Mouse (Mus musculus): ENCODE measurements around the gene Rcor2.

The Rcor2 gene

DNA sequence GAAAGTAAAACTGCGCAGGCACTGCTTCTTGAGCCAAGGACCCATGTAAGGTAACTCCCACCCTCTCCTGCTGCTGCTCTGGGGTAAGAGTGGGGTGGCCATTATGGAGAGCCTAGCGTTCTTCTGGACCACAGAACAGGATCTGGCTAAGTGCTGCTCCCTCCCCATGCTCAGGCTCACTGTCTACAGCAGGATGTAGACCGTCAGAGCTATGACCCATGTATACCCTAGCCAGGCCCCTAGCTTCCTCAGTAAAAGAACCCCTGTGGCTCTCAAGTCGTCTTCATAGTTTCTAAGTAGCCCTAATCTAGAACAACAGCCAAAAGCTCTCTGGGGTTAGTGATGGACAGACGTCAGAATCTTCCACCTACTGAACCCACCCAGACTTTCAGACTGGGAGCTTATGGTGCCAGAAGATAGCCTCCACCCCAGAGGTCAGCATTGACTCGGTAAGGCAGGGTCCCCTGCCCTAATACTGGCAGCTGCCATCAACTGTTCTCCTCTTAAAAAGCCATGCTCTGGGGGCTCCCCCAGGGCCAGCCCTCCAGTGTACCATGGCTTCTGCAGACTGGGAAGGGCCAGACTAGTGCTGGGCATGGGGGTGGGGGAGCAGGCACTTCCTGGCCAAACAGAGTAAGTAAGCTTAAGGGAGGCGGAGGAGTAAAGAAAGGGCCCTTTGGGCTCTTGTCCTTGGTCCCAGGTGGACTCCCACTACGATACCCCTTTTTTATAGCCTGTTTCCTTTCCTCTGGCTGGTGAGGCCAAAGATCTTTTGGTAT is 27.2 kb downstream of the Rcor2 start:
- no peak for DNase-seq (ENCODE audit: low read depth)

DNA sequence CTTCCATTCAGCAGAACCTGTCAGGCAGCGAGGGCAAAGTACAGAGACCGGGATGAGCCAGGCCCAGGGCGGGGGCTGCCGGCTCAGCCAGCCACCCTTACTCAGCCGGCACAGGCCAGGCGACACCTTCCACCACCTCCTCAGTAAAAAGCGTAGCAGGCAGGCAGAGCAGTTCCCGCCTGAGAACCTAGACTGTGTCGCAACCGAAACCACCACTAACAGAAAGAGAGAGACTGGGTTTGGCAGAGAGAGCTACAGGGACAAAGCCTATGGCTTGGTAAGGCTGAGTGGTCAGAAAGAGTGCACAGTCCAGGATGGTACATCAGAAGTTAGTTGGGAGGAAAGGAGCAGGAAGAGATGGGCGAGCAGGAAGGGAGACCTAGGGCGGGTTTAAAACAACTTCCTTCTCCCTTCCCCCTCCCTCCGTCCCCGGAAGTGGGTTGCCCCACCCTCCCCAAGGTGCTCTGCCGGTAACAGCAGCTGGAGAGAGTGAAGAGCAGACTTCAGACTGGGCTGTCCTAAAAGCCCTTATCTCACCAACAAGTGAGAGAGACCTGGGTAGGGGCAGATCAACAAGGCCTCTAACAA is 28.0 kb downstream of the Rcor2 start:
- DNase-seq (ENCODE audit: low read depth): peak; percentile 43

DNA sequence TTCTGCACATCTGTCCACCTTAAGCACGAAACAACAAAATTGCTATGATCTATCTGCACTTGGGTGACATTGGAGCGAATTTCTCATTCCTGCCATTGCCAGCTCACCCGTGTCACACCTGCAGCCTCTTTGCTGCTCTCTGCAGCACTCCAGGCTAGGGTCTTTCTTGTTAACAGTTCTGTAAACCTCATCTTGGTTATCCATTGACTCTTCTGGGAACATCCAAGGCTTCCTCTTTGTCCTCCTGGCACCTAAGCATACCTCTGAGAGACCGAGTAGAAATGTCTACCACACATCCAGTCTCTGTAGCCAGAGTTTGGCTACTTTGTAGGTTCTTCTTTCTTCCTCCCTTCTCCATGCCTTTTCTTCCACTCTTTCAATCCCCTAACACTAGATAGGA is 28.8 kb downstream of the Rcor2 start:
- DNase-seq (ENCODE audit: low read depth): no peak

DNA sequence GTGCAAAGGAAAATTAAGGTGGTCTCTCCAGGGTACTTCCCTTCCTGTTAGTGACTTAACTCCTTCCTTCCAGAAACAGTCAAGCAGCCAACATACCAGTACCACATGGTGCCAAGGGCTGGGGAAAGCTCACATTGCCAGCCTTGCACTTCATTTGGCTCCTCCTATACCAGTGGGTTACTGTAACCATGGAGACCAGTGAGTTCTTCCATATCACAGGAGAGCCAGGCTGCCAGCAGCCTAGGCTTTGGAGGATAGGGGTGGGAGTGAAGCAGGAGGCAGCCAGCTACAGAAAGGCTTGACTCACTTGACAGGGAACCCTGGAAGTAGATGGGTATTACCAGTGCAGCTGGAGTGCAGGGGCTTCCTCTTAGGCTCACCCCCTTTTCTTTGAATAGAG is 31.9 kb downstream of the Rcor2 start:
- DNase-seq (ENCODE audit: low read depth): no peak

DNA sequence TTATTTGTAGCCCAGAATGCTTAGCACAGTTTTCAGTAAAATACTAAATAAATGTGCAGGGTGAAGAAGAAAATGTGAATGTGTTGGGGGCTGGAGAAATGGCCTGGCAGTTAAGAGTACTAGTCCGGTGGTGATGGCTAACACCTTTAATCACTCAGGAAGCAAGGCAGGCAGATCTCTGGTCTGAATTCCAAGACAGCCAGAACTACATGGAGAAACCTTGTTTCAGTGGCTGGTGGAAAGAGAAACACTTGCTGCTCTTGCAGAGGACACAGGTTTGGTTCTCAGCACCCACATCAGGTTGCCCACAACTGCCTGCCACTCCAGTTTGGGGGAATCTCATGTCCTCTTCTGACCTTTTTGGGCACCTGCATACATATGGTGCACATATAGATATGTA is 33.0 kb downstream of the Rcor2 start:
- DNase-seq (ENCODE audit: low read depth): no peak

DNA sequence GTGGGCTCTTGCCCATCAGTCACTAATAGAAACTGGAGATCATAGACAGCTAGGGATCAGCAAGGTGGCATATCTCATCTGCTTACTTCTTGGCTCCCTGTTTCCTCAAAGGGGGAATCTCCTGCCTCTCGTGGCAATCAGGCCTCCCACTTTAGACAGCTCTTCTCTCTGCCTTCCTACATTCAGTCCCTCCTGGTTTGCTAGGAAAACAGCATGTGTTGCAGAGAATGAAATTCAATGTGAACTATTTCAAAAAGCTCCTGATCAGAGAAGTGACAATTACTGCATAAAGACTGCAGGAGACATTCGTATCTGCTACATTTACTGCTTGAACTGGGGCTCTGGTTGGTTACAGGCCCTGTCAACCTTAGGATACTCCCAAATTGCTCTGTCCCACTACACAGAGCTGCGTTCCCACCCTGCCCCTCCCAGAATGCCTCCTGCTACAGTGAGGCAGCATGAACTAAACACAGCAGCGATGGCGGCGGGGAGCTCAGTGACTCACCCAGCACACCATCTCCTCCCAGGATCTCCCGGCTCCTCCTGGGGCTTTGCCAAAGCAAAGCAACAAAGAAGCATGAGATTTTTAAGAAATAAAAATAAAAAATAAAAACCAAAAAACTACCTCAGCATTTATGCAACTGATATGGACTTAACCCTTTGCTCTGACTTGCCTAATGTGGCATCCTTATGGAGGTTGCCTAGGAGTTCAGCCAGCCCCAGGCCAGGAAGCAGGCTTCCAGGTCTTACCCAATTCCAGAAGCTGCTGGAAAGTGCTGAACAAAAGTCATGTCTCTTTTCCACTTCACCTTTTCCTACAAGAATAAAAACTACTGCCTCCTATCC is 34.7 kb downstream of the Rcor2 start:
- DNase-seq (ENCODE audit: low read depth): no peak

DNA sequence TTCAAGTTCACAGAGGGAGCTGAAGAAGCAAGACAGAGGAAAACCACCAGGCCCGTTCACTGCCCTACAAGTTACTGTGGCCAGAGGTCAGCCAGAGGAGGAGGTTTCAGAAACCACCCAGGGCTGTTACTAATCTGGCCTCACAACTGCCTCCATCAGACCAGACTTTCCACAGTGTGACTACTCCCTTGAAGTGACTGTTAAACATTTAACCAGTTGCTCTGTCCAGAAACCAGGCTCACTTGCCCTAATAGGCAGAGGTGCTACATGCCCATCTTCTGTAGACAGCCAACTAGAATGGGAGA is 35.3 kb downstream of the Rcor2 start:
- no peak for DNase-seq (ENCODE audit: low read depth)

DNA sequence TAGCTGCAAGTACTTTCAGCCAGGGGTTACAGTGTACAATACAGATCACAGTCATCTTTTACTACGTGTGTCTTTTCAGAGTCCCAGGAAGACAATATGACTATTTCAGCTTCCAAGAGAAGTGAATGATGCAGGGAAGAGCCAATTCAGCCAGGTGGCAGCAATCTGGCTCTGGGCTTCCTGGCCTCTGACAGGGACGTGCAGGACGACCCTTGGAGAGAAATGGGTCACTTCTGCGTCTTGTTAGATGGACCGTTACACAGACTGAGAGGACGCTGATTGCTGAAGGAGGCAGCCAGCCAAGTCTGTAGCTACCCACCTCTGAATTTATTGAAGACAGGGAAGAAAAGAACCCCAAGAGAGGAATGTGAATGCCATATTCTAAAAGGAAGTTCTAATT is 36.7 kb downstream of the Rcor2 start:
- no peak for DNase-seq (ENCODE audit: low read depth)

DNA sequence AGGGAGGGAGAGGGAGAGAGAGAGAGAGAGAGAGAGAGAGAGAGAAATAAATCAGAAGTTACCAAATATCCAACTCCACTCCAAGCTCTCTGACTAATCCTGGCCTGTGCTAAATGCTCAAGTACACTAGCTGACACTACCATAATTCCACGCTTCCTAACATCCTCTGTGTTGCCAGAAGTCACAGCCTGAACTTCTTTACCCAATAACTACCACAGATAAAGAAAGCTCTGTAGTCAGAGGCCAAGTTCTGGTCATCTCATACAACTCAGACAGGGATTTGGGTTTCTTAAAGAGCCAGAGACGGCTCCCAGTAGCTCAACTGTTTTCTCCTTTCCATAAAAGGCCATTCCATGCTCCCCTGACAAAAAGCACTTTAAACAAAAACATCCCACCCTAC is 37.7 kb downstream of the Rcor2 start:
- no peak for DNase-seq (ENCODE audit: low read depth)

DNA sequence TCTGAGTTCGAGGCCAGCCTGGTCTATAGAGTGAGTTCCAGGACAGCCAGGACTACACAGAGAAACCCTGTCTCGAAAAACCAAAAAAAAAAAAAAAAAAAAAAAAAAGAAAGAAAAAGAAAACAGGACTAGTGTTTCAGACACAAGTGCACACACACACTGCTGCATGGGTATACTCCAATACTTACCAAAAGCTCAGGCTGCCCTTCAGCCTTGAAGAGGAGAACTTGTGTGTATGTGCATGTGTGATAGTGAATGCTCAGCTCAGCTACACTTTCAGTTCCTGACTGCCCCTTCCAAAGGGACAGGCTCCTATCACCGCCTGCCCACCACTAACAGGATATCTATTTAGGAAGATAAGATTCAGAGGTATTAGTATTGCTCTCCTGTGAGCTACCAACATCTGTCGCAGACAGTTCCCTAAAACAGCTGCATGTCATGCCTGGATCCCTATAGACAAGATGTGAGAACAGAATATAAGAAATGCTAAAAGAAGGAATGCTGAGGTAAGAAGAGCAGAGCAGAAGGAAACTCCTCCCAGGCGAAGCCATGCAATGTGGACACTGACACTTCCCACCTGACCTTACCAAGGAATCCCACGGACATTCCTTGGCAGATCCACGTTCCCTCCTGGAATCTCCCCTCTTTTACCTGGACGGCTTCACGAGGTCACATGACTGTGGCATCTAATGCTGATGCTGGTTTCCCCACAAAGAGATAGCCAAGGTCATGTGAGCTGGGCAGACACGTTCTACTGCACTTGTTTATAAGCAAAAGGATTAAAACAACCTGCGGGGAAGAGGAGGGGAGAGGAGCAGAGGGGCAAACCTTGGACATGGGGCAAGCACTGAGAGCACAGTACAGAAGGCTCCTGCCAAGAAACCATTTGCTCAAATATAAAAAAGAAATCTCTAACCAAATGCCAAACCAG is 38.5 kb downstream of the Rcor2 start:
- DNase-seq (ENCODE audit: low read depth): no peak

DNA sequence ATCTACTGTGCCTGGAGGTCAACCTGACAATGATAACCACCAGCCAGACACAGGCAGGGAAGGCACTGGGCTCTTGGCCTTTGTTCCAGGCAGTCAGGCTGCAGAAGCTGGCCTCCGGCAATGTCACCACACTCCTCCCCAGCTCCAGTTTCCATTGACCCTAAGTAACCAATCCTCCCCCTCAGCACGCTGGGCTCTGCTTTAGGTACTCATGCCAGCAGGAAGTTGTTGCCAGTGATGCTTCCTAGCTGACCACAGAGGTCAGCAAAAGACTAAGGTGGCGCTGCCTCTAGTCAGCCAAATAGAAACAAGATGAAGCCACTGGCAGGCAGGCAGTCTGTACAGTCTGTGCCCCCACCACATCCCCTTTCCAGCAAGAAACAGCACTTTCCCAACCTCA is 39.8 kb downstream of the Rcor2 start:
- DNase-seq (ENCODE audit: low read depth): no peak

DNA sequence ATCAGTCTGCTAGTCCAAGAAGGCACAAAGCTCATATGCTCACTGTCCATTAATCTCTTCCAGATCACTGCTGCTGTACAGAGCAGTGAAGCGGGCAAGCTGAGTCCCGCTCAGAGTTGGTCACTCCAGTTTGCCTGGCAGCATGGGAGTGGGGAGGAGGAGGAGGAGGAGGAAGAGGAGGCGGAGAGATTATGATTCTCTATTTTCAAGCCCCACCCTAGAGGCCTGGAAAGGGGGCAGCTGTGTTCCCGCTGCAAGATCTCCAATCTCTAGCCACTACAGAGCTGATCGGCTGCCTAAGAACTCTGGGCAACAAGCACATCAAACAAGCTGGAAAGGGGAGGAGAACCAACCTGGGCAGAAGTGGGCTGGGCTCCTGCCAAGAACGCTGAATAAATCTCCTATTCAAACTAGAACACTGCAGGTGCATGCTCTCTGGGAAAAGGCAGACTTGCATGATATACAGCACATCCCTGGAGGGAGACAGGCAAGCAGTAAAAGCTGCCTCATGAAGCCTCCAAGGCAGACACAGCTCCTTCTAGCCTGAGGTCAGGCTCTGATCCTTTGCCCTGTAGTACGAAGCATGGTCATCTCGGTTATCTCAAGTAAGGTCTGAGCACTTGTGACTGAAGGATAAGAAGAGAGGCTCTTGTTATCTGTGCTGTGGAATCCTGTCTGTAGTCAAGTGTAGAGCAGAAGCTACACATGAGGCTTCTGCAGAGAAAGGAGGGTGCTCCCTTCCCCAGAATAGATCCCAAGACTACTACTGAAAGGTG is 41.1 kb downstream of the Rcor2 start:
- no peak for DNase-seq (ENCODE audit: low read depth)

DNA sequence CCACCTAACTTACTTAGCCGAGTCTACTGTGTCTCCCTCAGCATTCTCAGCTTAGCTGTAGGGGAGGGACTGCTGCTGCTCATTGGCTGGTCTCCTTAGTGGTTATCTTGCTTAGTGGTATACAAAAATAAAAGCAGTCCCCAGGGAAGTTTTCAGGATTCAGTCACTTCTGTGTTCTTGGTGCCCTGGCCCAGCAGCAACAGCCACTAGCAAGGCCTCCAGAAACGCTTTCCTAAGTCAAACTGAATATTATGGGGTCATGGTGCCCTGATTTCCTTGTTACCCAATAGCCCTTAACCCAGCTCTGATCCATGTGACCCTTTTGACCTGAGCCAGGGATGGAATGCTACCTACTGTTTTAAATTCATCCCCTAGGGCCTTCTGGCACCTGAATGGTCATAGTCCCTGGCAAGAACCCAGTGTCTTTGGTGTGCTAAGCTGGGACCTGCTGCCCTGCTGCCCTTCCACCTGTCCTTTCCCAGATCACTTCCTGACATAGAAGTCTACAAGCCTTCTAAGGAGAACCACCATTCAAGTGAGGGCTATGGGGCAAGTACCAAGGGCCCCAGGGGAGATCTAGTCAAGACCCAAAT is 42.7 kb downstream of the Rcor2 start:
- DNase-seq (ENCODE audit: low read depth): no peak

DNA sequence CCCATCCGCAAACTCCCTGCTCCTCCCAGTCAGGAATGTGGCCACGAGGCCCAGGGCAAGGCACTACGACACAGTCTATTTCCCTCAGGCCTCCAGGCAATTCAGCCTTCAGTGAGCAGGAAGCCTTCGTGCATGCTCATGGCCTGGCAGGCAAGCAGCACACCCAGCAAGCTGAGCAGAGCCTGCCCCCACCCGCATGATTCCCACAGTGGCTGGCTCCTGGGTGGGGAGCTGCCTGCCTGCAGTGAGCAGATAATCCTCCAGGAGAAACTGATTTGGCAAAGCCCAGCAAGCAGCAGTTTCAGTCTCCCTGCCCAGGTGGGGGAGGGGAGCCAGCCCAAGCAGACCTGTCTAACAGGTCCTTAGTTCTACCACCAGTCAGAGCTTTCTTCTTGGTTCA is 43.6 kb downstream of the Rcor2 start:
- no peak for DNase-seq (ENCODE audit: low read depth)

DNA sequence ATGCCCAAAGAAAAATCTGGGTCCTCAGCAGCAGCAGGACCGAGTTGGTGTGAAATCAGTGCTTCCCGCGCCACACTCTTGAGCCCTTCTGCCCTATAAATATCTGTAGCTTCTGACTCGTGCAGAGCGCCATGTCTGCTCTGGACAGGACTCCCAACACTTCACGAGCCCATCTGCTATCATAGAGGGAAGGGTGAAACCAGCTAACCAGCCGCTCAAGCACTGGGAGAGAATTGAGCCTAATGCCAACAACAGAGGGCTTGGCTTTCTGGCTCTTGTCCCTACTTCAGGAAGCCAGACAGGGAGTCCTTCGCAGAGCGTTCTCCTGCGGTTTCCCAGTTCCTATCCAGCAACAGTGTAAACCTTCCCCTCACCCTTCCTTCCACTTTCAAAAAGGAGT is 44.2 kb downstream of the Rcor2 start:
- DNase-seq (ENCODE audit: low read depth): no peak

DNA sequence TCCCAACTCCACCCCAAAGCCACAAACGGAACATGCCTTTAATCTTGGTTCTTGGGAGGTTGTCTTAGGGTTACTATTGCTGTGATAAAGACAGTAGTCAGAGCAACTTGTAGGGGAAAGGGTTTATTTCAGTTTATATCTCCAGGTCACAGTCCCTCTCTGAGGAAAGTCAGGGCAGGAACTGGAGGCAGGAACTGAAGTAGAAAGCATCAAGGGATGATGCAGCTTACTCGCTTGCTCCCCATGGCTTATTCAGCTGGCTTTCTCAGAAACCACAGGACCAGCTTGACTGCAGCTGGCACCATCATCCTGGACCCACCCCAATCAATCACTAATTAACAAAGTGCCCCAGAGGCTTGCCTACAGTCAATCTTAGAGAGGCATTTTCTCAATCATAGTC is 46.5 kb downstream of the Rcor2 start:
- no peak for DNase-seq (ENCODE audit: low read depth)

DNA sequence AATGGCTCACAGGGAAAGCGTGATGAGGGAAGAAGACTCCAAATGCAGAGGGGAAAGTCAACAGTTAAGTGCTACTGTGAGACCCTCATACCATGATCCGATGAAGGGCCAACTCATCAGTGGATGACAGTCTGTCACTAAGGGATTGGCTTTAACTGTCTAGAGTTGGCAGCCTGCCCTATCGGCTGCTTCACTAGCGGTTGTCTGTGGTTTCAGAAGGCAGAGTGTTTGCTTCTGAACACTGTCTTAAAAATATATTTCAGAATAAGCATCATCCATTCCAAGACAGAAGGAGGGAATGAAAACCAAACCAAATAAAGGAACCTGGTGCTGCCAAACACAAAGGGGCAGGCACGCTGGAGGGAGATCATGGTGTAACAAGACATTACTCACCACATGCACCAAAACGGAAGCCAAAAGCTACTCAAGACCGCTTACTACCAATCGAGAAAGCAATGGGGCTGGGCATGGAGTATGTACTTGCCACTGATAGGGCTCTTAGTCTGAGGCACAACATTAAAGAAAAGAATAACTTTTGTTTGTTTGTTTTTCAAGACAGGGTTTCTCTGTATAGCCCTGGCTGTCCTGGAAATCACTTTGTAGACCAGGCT is 48.0 kb downstream of the Rcor2 start:
- DNase-seq (ENCODE audit: low read depth): no peak

DNA sequence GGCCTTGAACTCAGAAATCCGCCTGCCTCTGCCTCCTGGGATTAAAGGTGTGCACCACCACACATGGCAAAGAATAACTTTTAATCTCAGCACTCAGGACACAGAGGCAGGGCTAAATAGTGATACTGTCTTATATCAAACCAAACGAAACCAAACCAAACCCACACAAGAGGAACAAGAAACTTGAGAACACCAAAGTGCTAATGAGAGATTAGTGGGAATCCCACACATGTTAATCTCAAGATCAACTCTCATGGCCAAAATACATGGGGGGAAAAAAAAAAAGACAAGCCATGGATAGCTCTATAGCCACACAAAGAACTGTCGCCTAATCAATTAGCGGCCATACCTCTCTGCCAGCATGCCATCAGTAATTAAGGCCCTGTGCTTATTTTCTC is 48.5 kb downstream of the Rcor2 start:
- no peak for DNase-seq (ENCODE audit: low read depth)

DNA sequence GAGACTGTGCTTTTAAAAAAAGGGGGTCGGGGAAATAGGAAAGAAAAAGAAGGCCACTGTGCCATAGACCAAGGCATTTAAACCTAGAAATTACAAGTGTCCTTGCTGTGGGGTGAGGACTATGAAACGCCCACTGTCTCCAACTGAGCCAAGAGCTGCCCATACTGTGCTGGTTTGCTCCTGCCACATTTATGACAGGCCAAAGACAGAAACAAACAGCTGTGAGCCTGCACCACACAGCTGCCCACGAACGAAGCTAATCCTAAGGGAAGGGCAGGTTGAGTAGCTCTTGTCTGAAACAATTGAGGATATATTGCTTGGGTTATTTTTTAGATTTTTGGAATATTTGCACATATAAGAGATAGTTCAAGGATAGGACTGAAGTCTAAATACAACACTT is 49.7 kb downstream of the Rcor2 start:
- DNase-seq (ENCODE audit: low read depth): no peak

DNA sequence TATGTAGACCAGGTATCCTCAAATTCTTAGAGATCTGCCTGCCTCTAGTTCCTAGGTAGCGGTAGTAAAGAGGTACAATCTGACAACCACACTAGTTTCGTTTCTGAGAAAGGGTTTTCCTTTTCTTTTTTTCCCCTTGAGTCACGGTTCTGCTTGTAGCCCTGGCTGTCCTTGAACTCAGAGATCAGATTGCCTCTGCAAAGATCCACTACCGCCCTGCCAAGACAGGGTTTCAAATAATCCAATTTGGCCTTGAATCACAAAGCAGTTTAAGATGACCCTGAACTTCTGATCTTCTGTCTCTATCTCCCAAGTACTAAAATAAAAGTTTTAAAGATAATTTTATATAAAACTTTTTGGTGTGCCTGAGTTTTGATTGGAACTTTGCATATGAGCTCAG is 50.6 kb downstream of the Rcor2 start:
- no peak for DNase-seq (ENCODE audit: low read depth)

DNA sequence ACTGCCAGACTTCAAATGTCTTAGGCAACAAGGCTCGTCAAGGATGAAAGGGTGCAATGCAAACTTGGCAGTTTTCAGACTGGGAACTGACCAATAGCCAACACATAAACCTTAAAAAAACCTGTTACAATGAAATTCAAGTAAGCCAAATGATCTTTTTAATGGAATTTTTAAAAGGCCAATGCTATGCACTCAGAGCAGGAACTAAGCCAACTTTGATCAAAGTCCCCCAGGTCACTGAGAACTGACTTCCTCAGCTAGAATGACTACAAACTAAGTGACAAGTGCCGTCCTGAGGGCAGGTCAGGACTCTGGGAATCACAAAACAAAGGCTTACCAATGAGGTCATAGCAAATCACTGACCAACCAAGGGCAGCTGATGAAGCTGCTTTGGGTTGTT is 53.1 kb downstream of the Rcor2 start:
- DNase-seq (ENCODE audit: low read depth): no peak

Measured in c-Kit-positive CD71-negative TER-119-negative erythroid progenitor cells, embryonic 14.5 days (primary cell).